Mouse (Mus musculus): Measurements from ENCODE around the gene Fastkd1. TPM values are rescaled to one million over a fixed set of nuclear protein-coding genes. Genes with fewer than 3 reads are reported as not detected.

Gene Fastkd1
- 4.3 TPM for polyA plus RNA-seq (2015; fragmentation: Illumina TruSeq; extraction: RNeasy Lipid Tissue Mini Kit (QIAGEN cat#74804); ENCODE audit: insufficient read depth, low read depth, low replicate concordance)

DNA sequence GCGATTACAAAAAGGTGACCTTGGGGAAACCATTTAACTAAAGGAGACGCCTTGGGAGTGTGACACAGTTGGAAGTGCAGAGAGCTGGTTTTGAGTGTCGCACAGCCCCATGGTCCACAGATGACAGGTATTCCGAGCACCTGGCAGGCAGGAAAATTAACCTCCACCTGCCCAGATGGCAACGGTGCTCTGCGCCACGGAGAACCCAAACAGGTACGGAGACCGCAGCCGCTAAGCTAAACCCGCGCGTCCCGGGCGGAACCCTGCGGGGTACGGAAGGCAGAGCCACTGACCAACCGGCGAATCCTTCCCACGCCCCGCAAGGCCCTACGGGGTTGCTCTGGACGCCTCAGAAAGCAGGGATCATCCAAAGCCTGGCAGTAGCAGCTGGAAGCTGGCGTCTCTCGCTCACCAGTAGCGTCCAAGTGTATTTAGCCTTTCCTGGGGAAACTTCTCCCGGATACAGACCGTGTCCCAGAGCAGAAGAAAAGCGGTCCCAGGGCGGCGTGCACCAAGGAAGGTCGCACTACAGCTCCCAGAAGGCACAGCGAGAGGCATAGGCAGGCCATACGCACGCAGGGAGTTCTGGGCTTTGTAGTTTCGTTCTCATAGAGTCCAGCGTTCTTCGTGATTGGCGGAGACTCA, at the start of gene Fastkd1:
Fastkd1 (minus strand) TSS at position 536 of the 645 bp plus-strand sequence.

DNA sequence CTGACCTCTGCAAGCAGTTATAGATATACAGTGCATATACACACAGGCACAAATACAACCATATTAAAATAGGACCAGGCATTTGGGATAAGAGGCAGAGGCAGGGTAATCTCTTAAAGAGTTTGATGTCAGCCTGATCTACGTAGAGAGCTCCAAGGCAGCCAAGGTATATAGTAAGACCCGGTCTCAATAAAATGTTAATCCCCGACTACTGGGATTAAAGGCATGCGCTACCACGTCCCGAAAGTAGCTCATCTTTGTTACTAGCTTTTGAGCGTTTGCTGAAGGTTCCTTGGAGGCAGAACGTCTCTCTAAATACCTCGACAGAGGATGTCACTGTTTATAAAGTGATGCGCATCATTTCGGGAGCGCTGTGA, 8.9 kb upstream of the Fastkd1 start, which contains the start of gene Ppig:
Ppig (plus strand) TSS at position 273 of the 377 bp plus-strand sequence.

DNA sequence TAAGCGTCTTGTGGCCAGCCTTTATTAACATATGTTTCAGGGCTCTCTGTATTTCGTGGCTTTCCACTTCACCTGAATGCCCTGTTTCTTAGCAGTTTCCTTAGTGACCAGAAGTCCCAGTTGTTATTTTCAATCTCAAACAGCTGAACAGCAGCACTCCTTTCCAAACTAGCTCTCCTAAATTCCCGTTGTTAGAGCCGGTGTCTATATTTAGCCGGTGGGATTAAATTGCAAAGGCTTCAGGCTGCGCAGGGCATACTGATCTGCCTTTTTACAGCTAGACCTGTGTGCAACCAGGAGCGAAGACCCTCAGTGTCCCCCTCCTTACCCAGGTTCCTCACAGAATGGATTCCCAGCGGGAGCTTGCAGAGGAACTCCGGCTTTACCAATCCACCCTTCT, 43.5 kb downstream of the Fastkd1 start, which contains the start of gene Klhl41:
Klhl41 (plus strand) TSS at position 268 of the 400 bp plus-strand sequence.

DNA sequence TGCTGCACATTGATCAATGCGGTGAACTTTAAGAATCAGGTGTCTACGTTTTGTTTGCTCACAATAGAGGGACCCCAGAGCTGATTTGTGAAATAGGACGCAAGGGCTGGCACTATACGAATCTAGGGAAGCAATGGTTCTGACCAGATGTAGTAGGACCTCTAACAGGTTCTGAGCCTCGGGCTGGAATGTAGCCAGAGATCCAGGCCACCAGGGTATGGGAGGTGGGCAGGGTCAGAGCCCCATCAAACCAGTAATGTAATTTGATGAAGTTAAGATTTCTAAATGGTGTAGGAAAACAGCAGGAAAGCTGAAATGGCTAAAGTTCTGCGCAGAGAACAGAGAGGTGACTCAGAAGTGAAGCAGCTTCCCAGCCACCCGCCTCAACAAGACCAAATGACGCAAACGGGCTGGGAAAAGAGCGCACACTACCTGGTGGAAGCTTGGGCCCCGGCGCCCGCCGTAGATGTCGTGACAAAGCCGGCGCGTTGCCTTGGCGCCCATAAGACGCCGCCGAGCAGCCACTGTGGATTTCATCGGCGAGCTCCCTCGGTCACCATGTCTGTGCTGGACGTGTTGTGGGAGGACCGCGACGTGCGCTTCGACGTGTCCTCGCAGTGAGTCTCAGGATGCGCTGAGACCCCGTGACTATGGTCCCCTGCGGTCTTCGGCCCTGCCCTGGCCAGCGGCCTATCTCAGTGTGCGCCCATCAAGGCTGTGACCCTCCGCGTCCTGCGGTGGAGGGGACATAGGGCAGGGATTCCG, 66.4 kb downstream of the Fastkd1 start, which contains the start of gene Bbs5:
Bbs5 (plus strand) TSS at position 446 of the 765 bp plus-strand sequence.

Other genes with a start within 250 kb of the Fastkd1 start
- gene Lrp2, start 127.5 kb downstream of the Fastkd1 start, polyA plus RNA-seq (2015; fragmentation: Illumina TruSeq; extraction: RNeasy Lipid Tissue Mini Kit (QIAGEN cat#74804); ENCODE audit: insufficient read depth, low read depth, low replicate concordance), result 1.3 TPM
- gene Bbs5, start 66.3 kb downstream of the Fastkd1 start, polyA plus RNA-seq (2015; fragmentation: Illumina TruSeq; extraction: RNeasy Lipid Tissue Mini Kit (QIAGEN cat#74804); ENCODE audit: insufficient read depth, low read depth, low replicate concordance), result 1.5 TPM
- gene Klhl41, start 43.4 kb downstream of the Fastkd1 start, polyA plus RNA-seq (2015; fragmentation: Illumina TruSeq; extraction: RNeasy Lipid Tissue Mini Kit (QIAGEN cat#74804); ENCODE audit: insufficient read depth, low read depth, low replicate concordance), result not detected
- 8.6 TPM for gene Ppig, start 9.0 kb upstream of the Fastkd1 start, polyA plus RNA-seq (2015; fragmentation: Illumina TruSeq; extraction: RNeasy Lipid Tissue Mini Kit (QIAGEN cat#74804); ENCODE audit: insufficient read depth, low read depth, low replicate concordance)
- not detected for gene Ccdc173, start 76.1 kb upstream of the Fastkd1 start, polyA plus RNA-seq (2015; fragmentation: Illumina TruSeq; extraction: RNeasy Lipid Tissue Mini Kit (QIAGEN cat#74804); ENCODE audit: insufficient read depth, low read depth, low replicate concordance)
- 3.7 TPM for gene Phospho2, start 76.1 kb upstream of the Fastkd1 start, polyA plus RNA-seq (2015; fragmentation: Illumina TruSeq; extraction: RNeasy Lipid Tissue Mini Kit (QIAGEN cat#74804); ENCODE audit: insufficient read depth, low read depth, low replicate concordance)
- gene Klhl23, start 108.4 kb upstream of the Fastkd1 start, polyA plus RNA-seq (2015; fragmentation: Illumina TruSeq; extraction: RNeasy Lipid Tissue Mini Kit (QIAGEN cat#74804); ENCODE audit: insufficient read depth, low read depth, low replicate concordance), result 0.74 TPM
- 35.4 TPM for gene Ssb, start 148.0 kb upstream of the Fastkd1 start, polyA plus RNA-seq (2015; fragmentation: Illumina TruSeq; extraction: RNeasy Lipid Tissue Mini Kit (QIAGEN cat#74804); ENCODE audit: insufficient read depth, low read depth, low replicate concordance)
- 3.0 TPM for gene Mettl5, start 172.1 kb upstream of the Fastkd1 start, polyA plus RNA-seq (2015; fragmentation: Illumina TruSeq; extraction: RNeasy Lipid Tissue Mini Kit (QIAGEN cat#74804); ENCODE audit: insufficient read depth, low read depth, low replicate concordance)
- 10.1 TPM for gene Ubr3, start 183.7 kb upstream of the Fastkd1 start, polyA plus RNA-seq (2015; fragmentation: Illumina TruSeq; extraction: RNeasy Lipid Tissue Mini Kit (QIAGEN cat#74804); ENCODE audit: insufficient read depth, low read depth, low replicate concordance)